Mouse (Mus musculus): ENCODE measurements around the gene Elavl4.

Elavl4 gene

DNA sequence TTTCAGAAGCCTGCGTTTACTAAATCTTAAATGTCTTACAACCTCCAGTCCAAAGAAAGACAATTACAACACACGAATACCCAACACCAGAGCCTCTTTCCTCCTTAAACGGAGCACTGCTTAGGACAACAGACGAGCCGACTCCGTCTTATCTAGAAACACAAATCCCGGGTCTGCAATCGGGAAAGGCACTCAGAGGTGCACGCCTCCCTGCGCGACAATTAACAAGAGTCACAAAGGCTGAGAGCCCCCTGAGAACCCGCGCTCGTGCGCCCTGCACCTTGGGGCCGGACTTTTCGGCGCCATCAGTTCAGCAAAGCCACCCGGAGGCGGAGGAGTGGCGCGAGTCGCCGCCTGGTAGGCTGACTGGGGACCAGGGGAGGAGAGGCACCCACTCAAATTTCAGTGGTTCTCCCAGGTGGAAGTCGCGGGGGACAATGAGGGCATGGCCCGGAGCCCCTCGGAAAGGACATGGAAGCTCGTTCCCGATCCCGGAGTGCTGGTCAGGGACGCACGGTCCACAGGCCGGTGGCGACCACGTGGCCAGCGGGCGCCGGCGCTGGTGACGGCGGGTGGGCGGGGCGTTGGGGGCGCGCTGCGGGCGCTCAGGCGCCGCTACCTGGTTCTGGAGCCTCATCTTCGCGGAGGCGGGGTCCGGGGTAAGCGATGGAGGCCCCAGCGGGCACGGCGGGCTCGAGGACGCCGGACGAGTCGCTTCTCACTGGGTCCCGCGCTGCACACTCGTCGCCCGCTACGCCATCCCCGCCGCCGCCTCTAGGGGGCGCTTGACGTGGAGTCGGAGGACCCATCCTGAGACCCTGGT lies at the start of gene Elavl4:
Elavl4 (minus strand) TSS at position 732 of the 823 bp plus-strand sequence.
- peak in 1 of 2 experiments; percentile 4 for DNase-seq

DNA sequence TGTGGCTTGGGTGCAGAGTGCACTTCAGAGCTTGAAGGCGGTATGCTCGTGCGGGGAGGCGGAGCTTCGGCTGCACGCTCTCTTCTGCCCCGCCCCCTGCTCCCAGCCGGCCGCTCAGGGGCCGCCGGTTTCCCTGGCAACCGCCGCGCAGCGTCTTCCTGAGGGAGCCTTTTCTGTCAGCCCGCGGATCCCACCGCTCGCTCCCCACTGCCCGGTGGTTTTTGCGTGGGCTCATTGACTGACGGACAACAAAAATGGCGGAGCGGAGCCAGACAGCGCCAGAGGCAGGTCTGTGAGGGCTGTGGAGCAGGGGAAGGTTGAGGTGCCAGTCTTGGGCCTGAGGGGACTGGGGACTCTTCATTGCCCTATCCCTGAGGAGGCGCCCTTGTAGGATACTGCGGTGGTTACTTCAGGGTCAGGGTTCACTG lies 45.9 kb upstream of the Elavl4 start, which contains the start of gene Agbl4:
Agbl4 (plus strand) TSS at position 44 of the 428 bp plus-strand sequence.
- peak; percentile 11 to 29 for DNase-seq

DNA sequence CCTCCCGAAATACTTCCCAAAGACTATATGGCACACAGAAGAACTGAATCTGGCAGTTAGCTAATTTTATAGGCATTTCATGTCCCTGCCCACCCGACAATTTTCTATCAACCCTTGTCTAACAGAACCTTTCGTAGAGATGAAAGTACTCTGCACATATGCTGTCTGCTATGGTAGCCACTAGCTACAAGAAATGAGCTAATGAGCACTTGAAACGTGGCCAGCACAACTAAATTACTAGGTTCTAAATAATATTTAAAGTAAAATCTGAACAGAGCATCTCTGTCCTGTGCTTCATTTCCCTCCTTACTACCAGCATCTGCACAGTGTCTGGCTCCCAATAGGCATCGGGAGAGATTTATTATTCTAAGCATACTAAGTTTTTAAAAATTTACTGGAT lies 44.5 kb upstream of the Elavl4 start:
- no peak for DNase-seq

DNA sequence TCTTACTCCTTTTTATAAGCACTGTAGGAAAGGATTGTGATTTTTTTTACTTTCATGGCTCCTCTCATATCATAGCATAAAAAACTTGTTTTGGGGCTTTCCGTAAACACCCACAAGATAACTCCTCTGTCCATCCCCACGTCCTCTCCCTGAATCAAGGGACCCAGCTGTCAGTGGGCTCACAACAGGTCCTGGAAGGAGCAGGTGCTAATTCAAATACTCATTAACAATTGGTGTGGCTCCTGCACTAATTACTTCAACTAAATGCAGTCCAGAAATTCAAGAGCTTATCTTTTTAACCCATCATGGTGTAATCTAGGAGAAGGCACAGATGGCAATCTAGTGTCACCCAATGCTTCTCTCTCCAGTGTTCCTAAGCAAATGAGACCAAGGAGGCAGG lies 8.9 kb upstream of the Elavl4 start:
- no peak for DNase-seq

DNA sequence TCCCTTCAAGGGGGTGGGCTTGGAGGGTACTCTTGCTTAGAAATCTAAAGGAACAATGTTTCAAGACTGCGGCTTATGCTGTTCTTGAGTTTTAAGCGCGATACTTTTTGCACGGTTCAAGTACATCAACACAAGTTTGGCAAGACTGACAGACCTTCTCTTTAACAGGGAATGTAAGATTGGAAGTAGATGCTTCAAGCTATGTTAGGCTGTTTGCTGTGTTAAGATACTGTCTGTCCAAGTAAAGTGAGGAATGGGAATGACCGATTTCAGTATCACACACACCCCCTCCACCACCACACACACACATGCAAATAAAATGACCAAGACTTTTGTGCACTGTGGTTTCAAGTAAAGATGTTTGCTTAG lies 276 bp upstream of the Elavl4 start:
- DNase-seq, result no peak

DNA sequence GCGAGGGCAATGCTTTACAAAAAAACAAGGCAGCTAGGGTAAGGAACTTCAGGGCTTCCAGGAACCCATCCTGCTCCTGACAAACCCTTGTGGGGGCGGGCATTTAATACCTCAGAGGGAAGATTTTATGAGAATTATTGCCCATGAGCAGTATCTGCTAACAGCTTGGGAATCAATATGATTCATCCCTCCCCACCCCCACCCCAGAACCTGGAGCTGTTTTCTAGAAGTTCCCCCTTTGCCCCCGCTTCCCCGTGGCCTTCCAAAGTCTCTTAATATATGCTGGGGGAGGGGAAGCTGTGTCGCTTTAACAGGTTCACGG lies 892 bp downstream of the Elavl4 start:
- DNase-seq, result no peak

DNA sequence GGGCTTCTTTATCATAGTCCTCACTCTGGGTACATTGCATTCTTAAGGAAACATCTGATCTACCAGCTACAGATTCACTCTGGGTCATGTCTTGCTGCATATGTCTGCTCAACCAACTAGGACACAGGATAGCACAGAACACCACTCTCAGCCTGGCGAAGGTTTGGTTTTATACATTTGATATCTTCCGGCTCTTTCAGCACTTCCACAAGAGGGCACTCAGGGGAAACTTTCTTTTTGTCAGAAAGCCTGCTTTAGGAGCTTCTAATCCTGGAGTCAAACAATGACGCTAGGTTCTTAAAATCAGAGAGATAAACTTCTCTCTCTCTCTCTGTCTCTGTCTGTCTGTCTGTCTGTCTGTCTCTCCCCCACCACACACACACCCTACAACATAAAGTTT lies 27.8 kb downstream of the Elavl4 start:
- no peak for DNase-seq

DNA sequence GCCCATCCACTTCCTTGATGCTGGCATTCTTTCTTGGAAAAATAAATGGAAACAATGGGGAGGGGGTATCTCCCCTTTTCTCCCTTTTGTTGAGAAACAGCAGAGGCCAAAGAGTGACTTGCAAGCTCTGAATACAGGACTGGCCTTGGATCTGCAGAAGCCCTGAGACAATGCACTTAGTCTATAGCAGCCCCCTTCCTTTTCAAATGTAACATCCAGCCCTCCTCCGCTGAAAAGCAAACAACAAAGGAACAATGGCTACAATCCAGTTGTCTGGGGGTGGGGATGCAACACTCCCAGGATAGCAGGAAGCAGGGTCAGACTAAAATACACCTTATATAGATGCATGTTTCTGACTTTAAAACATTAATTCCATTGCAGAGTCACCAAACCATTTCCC lies 39.6 kb downstream of the Elavl4 start:
- DNase-seq, result no peak

DNA sequence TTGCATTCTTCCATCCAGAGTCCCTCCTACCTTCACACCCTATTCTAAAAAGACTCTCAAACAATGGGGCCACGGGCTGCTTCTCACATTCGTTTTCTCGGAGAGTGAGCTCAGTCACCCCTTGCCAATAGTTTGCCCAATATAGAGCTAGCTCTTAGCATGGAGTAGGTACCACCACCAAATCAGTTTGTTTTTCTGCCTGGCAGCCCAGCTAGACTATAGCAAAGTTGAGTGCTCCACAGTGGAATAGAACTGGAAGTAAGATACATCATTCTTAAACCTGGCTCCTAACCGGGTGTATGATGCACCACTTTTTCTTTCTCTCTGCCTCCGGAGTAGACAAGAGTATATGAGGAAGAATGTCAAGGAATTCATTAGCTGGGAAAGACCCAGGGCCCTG lies 44.7 kb downstream of the Elavl4 start:
- DNase-seq, result no peak

DNA sequence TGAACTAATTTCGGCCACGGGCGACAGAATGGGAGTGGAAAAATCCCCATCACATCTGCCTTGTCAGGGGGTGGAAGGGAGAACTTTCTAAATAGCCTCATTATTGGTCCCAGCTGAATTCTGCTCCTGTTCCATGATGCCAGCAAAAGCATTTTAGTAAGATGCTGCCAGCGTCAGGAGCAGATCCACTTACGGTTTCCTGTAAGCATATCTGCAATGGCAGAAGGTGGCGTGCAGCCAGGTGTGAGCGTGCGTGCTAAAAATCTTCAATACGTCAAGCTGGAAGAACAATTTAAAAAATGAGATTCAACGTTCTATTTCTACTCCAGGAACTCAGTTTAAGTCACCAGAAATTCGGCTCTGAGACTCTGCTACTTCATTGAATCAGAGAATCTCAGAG lies 45.1 kb downstream of the Elavl4 start:
- no peak for DNase-seq

DNA sequence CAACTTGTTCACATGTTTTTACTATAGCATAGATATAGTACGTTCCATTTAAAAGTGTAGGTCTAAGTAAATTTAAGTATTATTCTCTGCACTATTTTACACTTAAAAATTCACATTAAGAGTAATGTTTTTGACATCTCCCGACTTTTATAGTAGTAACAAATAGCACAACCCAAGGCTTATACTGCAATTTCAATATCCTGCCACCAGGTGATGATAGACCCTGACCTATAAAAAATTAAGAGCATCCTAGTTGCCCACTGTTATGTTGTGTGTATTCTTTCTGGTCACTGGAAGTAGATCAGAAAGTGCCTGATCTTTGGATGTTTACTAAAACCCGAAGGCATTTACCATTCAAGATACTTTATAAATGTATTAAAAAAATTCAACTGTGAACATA lies 55.9 kb downstream of the Elavl4 start:
- DNase-seq, result no peak

DNA sequence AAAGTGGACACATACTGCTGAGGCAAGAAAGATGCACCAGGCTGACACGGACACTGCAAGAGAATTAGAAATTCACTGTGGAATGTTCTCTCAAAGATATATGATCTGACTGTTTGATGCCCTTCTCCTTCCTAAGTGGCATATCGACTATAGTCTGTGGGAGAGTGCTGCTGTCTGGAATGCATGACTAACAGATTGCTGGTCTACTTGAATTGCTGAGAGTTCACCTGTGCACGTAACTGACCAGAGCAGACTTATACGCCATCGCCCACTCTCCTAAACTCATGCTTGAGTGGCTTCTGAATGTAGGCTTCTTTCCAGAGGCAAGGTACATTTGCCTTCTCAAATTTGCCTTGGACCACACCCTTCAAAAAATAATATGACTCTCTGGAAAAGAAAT lies 58.5 kb downstream of the Elavl4 start:
- DNase-seq, result no peak

DNA sequence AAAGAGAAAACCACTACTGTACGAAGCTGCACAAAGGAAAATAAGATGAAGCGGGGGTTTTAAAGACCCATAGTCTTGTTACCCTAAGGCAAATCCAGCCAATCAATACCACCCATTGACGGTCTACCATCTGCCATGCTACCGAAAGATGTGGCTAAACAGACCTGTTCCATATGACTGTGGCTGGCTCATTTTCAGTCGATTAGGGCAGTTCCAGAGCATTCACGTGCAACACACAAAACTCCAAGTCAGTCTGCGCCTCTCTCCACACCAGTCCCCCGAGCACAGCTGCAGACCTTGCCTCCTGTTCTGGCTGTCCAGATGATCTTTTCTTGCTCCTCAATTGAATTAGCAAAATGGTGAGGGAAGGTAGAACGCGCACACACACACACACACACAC lies 59.2 kb downstream of the Elavl4 start:
- DNase-seq, result no peak

DNA sequence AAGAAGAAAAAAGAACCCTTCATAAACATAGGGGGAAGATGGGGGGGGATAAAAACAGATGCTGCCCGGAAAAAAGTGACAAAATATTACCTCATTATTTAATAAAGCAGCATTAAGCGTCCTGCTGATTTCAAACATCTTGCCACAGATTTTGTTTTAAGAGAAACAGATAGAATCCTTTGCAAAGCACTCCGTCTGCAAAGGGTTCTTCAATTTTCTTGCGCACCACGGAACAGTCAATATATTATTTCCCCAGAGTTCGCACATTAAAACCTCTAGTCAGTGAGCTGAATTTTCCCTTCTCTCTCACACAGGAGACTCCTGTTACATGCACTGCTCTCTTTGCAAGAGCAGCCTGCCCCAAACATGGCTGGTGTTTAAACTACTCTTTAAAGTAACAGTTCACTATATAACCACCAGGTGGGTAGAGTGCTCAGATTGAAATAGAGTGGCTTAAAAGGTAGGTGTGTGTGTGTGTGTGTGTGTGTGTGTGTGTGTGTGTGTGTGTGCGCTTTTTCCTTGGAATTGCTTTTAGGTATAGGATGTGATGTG lies 61.1 kb downstream of the Elavl4 start:
- no peak for DNase-seq

DNA sequence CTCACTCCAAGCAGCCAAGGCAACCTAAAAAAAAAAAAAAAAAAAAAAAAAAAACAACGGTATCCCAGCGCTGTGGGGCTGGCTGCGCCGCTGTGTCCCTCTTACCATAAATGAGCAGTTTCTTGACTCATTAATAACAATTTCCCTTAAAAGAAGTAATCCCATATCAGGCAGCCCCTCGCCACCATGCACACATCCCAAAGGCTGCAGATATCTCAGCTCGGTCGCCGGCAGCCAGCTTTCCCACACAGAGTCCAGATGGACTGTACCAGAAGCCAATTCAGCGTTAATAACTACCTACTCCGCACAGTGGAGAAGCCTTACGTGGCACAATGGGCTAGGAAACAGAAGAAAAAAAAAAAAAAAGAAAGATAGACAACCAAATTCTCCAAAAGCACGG lies 61.7 kb downstream of the Elavl4 start:
- no peak for DNase-seq

DNA sequence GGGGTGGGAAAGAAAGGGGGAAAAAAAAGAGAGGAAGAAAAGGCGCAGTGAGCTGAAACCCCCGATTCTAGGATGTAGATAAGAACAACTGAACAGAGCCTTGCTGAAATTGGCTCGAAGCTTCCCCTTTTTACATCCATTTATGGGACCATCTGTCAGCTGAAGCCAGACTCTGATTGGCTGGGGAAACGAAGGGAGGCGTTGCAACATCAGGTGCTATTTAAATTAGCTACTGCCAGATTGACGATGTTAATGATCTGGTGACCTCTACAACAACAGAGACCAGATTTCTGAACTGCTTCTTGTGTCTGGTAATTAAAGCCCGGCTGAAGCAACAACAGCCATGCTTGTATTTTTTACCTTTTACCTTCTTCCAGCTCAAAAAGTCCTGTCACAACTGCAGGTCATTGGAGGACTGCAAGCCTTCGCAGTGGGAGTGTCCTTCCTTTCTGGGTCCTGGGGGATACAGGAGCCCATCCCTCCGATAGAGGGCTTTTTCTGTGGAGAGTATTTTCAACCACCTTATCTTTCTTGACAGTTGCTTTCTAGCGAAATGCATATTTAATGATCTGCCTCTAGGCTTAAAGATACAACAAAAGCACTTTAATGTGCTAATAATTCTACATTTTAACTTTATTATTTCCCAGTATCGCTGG lies 64.2 kb downstream of the Elavl4 start:
- DNase-seq, result no peak

DNA sequence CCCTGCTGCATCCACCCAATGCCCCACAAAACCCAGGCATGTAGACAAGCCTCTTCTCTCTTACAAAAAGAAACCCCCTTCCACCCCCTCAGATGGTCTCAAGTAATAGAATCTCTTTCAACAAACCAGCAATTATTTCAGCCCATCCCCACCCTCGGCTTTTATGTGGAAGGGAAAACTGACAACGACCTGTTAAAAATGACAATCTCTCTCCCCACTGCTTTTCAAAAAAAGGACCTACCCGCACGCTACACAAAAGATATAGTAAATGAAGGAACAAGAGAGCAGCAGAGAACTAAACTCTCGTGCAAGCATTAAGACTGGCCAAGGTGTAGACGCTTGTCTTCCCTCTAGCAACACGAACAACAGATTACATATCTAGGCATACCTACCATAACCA lies 64.9 kb downstream of the Elavl4 start:
- DNase-seq, result no peak

DNA sequence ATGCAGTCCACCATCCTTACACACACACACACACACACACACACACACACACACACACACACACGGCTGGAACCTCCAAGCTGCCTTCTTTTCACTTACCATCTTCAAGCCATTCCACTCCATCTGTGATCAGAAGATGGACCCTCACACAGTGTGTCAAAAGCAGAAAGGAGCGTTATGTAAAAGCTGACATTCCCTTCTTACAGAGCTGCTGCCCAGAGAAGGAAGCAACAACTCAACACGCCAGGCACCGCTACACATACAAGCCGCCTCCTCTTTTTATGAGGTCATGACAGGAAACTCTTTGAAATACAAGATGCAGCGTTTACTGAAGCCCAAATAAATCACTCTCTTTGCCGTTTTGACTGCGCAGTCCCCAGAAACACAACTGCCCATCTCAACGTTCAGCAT lies 65.3 kb downstream of the Elavl4 start:
- DNase-seq, result no peak

DNA sequence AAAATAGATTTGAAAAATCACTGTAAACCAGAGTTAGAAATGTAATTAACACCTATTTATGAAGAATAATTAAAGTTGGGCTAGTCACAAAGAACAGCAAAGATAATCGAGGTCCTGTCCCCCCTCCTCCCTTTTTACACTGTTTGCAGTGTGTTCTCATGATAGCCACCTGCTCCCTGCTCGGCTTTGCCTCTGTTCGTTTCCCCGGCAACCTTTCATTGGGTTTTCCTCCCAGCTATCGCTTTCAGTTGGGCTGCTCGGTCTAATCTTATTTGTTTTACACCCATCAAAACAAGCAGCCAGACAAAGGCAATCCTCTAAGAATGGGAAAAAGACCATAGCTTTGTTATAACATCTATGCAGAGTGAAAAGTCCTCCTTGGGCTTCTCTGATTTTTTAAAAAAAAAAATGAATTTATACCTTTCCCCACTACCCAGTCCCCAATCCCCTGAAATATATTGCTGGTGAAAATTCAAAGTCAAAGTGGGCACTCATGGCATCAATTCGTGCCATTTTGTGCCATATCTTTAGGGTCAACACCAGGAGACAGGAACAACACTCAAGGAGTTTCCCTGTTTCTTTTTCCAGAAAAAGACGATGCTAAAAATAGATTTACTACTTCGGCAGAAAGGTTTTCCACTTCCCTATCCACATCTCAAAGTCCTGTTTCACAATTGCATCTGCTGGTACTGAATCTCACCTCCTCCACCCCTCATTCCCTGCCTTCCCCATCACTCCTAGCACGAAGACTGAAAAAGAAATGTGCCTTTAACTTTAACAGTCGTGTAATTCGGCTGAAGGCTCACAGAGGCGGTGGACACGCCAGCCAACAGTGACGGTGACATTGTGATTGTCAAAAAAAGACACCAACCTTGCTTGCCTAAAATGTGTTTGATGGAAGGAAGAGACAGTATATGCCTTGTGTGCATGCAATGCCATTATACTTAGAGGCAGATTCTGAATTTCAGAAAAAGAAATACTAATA lies 66.1 kb downstream of the Elavl4 start:
- DNase-seq, result no peak

DNA sequence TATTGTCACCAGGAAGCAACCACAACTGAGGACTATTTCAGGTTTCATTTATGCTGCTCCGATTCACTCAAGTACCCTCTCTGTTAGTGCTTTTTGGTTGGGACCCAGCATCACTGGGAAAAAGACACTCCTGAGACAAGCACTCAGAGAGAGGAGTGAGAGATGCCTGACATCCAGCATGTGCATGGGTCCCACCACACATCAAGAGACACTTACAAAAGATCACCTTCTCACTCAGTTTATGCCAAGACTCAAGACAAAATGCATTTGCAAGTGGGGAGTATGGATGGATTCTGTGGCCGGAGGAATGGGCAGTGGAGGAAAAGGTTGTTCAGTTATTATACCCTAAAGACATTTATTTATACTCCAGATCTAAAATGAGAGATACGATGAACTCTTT lies 67.3 kb downstream of the Elavl4 start:
- no peak for DNase-seq

DNA sequence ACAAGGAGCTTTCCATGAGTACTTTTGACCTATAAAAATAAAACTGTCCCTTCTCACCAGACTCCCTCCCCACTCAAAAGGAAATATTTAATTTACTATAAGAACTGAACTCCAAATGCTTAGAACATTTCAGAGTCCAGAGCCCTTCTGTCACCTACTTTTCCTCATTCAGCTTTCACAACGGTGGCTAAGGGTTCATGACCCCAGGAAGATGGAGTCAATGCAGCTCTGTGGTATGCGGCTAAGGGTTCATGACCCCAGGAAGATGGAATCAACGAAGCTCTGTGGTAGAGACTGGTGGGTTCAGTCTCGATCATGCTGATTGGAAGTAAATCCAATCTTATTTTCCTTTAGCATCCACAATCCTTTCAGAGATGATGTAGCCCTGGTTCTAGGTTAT lies 81.7 kb downstream of the Elavl4 start:
- DNase-seq, result no peak

DNA sequence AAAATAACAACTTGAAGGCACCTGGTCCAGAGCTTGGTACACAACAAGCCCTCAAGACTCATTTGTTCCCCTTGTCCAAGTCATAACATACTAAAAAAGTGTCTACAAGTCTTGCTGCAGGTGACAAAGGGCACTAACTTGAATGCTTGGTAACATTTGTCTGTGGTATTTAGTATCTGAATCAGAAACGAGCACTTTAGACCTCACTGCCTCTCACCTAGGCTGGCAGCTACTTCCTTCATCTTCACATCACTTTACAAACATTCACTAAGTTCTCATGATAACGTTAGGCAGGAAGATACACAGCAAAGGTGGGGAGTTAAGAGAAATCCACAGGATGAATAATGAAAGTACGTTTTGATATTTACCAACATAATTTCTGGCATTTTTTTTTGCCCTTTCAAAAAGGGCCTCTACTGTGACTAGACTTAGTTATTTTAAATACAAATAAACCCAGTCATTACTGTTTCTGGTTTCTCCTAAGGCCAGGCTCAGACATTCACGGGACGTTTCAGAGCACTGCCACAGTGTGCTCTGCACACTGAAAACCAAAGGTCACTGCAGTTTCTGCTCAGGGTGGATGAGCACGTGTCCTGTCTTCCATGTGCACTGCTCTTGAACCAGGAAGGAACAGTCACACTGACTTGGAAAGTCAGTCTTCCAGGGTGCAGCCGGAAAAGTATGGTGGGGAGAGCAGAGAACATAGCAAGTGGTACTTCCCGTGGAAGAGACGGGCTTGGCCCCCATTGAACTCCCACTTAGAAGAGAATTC lies 84.7 kb downstream of the Elavl4 start:
- no peak for DNase-seq
